Mouse (Mus musculus) testis, adult 2 months (tissue): ENCODE measurements around the gene Ttll3.

Source experiments
- CTCF ChIP-seq: fragments of 200-500 bp; IDR thresholded peaks from 2 replicates; pipeline ENCODE4 v1.5.1; 2012; ENCODE audit warnings: low read depth, mild to moderate bottlenecking, inconsistent platforms, low read length, moderate library complexity; ENCODE audit not compliant: control insufficient read depth, insufficient read depth, insufficient replicate concordance
- POLR2A ChIP-seq: fragments of 200-500 bp; IDR thresholded peaks from 2 replicates; pipeline ENCODE4 v1.6.1; 2012; ENCODE audit warnings: low read depth, mild to moderate bottlenecking, inconsistent platforms, low read length, moderate library complexity; ENCODE audit not compliant: control insufficient read depth

- TF ChIP-seq CTCF (no peak), POLR2A (no peak)
Observed at GRCm38 (mm10) chr6:113447639-113448038, 58.6 kb downstream of the Ttll3 start.
